Mouse (Mus musculus): ENCODE measurements around the gene Clec2d.

DNA sequence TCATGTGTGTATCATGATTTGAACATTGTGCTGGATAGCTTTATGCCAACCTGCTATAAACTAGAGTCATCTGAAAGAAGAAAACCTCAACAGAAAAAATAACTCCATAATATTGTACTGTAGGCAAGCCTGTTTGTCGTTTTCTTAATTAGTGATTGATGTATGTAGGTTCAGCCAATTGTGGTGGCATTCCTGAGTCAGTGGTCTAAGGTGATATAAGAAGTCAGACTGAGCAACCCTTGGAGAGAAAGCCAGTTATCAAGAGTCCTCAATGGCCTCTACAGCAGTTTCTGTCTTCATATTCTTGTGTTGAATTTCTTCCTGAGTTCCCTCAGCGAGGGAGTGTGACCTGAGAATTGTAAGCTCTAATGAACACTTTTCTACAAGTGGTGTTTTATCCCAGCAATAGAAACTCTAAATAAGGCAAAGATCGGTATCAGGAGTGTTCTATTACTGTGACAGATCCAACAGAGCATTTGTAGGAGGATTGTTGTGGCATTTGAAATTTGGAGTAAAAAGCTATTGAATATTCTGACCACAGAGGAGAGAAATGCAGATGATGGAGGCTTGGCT is 17.7 kb upstream of the Clec2d start:
- TF ChIP-seq CTCF (IDR thresholded peaks at IDR 0.05; ENCODE audit: low read depth): no peak
- TF ChIP-seq EP300 (IDR thresholded peaks at IDR 0.05; ENCODE audit: low read depth): no peak

Data from heart, postnatal 0 days (tissue).